Mouse (Mus musculus) neural tube, embryonic 11.5 days (tissue): ENCODE results near the gene Pcsk2. TPM values are rescaled to one million over a fixed set of nuclear protein-coding genes. Genes with fewer than 3 reads are reported as not detected.

Experiments
- ATAC-seq: fragments of 200-750 bp; cut with Nextera tagmentation; 2 replicates; pipeline ENCODE4 v1.8.0; 2017; ENCODE audit warnings: moderate number of reproducible peaks, mild to moderate bottlenecking, moderate TSS enrichment, moderate library complexity; ENCODE audit not compliant: insufficient read depth, low FRiP score, low TSS enrichment
- DNase-seq: peaks from one replicate; pipeline ENCODE4 v3.0.0-alpha.2; 2015; ENCODE audit warnings: low spot score
- H3K27ac ChIP-seq: fragments of 300-500 bp; sonication (generic); 2 replicates; pipeline ENCODE4 v1.5.1; 2014; ENCODE audit warnings: low read depth, mild to moderate bottlenecking, low read length
- H3K27me3 ChIP-seq: fragments of 300-500 bp; sonication (generic); 2 replicates; pipeline ENCODE4 v1.6.1; 2014; ENCODE audit warnings: mild to moderate bottlenecking, low read length, mixed read lengths; ENCODE audit not compliant: control insufficient read depth, insufficient read depth
- H3K36me3 ChIP-seq: fragments of 300-500 bp; sonication (generic); 2 replicates; pipeline ENCODE4 v1.6.1; 2014; ENCODE audit warnings: mild to moderate bottlenecking, low read length, moderate library complexity, mixed read lengths; ENCODE audit not compliant: control insufficient read depth, insufficient read depth
- H3K4me1 ChIP-seq: fragments of 300-500 bp; sonication (generic); 2 replicates; pipeline ENCODE4 v1.6.1; 2014; ENCODE audit warnings: low read length, mixed read lengths; ENCODE audit not compliant: control insufficient read depth, insufficient read depth
- H3K4me2 ChIP-seq: fragments of 300-500 bp; sonication (generic); 2 replicates; pipeline ENCODE4 v1.6.1; 2014; ENCODE audit warnings: low read depth, mild to moderate bottlenecking, moderate library complexity
- H3K4me3 ChIP-seq: fragments of 300-500 bp; sonication (generic); 2 replicates; pipeline ENCODE4 v1.5.1; 2014; ENCODE audit warnings: low read depth, low read length
- H3K9ac ChIP-seq: fragments of 300-500 bp; sonication (generic); 2 replicates; pipeline ENCODE4 v1.6.1; 2014; ENCODE audit warnings: mild to moderate bottlenecking, low read length
- H3K9me3 ChIP-seq: fragments of 300-500 bp; sonication (generic); 2 replicates; pipeline ENCODE4 v1.6.1; 2016; ENCODE audit warnings: low read length; ENCODE audit not compliant: control insufficient read depth
- WGBS: fragments of 180-500 bp; shearing (Covaris S2); extraction: QIAGEN DNeasy Blood & Tissue Kit; methylation state at CpG from one replicate; pipeline ENCODE4 v1.1.7; 2014; 5-methylcytosine and 5-hydroxymethylcytosine counted together
- polyA plus RNA-seq: library from polyadenylated mRNA; unstranded; fragments of >200 nt; fragmentation: Nextera tagmentation; extraction: Ambion mirVana; gene quantifications from 2 replicates; pipeline ENCODE4 v1.2.1, GENCODE M21; 2014

Pcsk2 gene
- polyA plus RNA-seq, 1 experiment from 2014 or later: 7.5 TPM

DNA sequence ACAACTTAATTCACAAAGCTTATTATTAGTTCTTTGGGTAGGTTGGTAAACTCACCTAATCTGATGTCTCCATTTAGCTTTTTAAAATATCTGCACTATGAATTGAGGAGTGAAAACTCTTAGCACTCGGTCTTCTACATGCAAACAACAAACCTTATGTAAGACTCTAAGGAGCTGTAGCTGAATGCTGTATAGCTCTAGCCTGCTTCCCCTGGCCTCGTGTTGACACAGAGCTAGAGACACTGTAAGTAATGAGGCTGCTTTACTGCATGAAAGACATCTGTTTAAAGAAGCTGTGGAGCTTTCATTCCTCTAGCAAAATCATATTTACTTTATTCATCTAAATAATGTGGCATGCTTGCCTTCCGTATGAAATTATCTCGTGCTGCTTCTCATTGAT lies 14.4 kb downstream of the Pcsk2 start:
- H3K4me2 ChIP-seq: no peak overlapping the region
- H3K36me3 ChIP-seq: no peaks in the 10 kb centered on the region
- 75% methylated on average over 4 of the region's 4 CpGs for WGBS
- no peaks in the 10 kb centered on the region for H3K9me3 ChIP-seq
- no peak overlapping the region for H3K4me3 ChIP-seq
- H3K9ac ChIP-seq: no peak overlapping the region
- no peak overlapping the region for H3K27ac ChIP-seq
- no peaks in the 10 kb centered on the region for H3K4me1 ChIP-seq
- DNase-seq: no peak
- no peak for ATAC-seq
- no peaks in the 10 kb centered on the region for H3K27me3 ChIP-seq

DNA sequence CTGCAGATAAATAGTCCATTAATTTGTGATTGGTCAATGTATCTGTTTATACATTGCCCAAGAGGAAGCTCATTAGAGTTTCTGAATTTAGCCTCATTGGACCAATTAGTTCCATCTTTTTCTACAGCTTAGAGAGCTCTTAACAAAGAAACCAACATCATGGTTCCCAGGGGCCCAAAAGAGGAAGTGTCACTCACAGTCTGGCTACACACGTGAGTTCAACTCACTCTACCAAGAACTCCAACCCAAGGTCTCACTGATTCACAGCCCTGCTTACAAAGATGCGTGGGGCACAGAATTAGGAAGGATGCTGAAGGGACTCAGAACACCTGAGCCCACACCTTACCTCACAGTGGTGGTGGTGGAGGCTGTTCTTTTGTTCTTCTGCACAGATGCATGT lies 19.1 kb downstream of the Pcsk2 start:
- Histone ChIP-seq H3K4me2 (no peak overlapping the region), H3K4me3 (no peak overlapping the region), H3K27me3 (no peaks in the 10 kb centered on the region), H3K36me3 (no peaks in the 10 kb centered on the region), H3K27ac (no peak overlapping the region), H3K9ac (no peak overlapping the region), H3K4me1 (no peaks in the 10 kb centered on the region), H3K9me3 (no peaks in the 10 kb centered on the region)
- WGBS: 82% methylated on average over 2 of the region's 2 CpGs
- ATAC-seq (no peak), DNase-seq (no peak)

DNA sequence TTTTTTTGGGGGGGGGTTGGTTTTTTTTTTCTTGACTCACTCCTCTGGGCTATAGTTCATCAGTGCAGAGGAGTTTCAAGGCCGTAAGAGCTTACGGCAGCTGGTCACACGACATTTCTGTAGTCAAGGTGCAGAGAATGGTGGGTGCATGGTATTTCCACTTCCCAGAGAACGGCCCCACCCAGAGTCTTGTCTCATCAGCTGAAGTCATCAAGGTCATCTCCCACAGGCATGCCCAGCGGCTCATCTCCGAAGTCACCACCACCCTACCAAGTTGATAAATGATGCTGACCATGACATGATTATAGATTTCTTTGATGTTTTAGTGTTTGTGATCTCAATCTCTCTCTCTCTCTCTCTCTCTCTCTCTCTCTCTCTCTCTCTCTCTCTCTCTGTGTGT lies 20.0 kb downstream of the Pcsk2 start:
- DNase-seq (no peak), ATAC-seq (no peak)
- Histone ChIP-seq H3K4me2 (no peak overlapping the region), H3K4me1 (no peaks in the 10 kb centered on the region), H3K9ac (no peak overlapping the region), H3K27ac (no peak overlapping the region), H3K36me3 (no peaks in the 10 kb centered on the region), H3K9me3 (no peaks in the 10 kb centered on the region), H3K27me3 (no peaks in the 10 kb centered on the region), H3K4me3 (no peak overlapping the region)
- 94% methylated on average over 6 of the region's 6 CpGs for WGBS

DNA sequence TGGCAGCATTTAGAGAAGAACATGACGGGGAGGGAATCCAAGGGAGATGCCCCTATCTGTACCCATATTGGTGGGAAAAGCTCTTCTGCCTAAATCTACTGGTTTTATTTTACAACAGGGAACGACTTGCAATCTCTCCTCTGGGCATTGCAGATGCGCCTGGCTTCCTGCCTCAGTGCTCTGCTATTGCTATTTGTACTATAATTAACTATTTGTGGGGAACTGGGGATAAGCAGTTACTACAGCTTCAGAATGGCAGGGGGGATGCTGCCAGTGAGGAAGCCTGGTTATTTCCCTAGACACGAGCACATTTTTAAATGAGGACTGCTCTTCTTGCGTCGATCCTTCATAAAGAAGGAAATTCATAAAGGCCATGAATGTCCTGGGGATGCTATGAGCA lies 39.4 kb downstream of the Pcsk2 start:
- DNase-seq: no peak
- ATAC-seq: no peak
- no peak overlapping the region for H3K4me2 ChIP-seq

DNA sequence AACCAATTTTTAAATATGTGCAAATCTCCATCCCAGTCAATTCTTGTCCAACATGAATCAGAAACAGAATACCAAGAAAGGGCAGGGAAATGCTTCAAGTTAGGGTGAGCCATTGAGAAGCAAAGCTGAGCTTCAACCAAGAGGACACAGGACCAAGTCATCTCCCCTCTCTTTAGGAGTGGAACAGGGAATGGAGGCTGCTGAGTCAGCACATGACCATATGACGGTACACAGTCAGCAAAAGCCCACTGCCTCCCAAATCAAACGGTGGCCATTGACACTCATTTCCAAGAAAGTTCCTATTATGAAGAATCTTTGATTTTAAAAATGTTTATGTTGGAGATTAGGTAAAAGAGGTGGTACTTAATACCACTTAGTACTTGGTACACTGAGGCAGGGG lies 44.4 kb downstream of the Pcsk2 start:
- WGBS: 94% methylated on average over 2 of the region's 2 CpGs
- Histone ChIP-seq H3K4me3 (no peak overlapping the region), H3K27me3 (no peaks in the 10 kb centered on the region), H3K9me3 (no peaks in the 10 kb centered on the region), H3K4me2 (no peak overlapping the region), H3K9ac (no peak overlapping the region), H3K4me1 (no peaks in the 10 kb centered on the region), H3K27ac (no peak overlapping the region), H3K36me3 (no peaks in the 10 kb centered on the region)
- no peak for ATAC-seq
- DNase-seq: no peak

More for the DNA sequence above, 39.4 kb downstream of the Pcsk2 start:
- H3K4me1 ChIP-seq: no peaks in the 10 kb centered on the region
- WGBS: 83% methylated on average over 6 of the region's 6 CpGs
- H3K27me3 ChIP-seq: no peaks in the 10 kb centered on the region
- H3K36me3 ChIP-seq: no peaks in the 10 kb centered on the region
- H3K27ac ChIP-seq: no peak overlapping the region
- no peak overlapping the region for H3K4me3 ChIP-seq
- H3K9me3 ChIP-seq: no peaks in the 10 kb centered on the region
- no peak overlapping the region for H3K9ac ChIP-seq

DNA sequence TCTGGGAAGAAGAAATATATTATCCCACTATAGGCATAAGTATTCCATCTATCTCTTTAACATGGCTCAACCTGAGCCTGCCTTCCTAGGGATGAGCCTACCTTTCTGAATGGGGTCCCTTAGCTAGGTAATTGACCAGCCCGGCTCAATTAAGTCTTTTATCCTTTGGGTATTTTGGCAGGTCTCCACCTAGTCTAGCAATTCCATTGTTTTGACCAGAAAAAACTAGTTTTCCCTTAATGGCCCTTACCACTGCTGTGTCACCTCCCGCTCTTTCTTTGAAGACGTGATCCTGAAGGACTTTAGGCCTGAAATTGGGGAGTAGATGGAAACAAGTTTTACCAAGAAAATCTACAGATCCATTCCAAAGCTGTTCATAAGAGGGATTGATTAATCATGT lies 57.1 kb downstream of the Pcsk2 start:
- ATAC-seq: no peak
- H3K4me1 ChIP-seq: no peaks in the 10 kb centered on the region
- H3K4me2 ChIP-seq: no peak overlapping the region
- no peaks in the 10 kb centered on the region for H3K27me3 ChIP-seq
- no peaks in the 10 kb centered on the region for H3K9me3 ChIP-seq
- no peak overlapping the region for H3K27ac ChIP-seq
- no peaks in the 10 kb centered on the region for H3K36me3 ChIP-seq
- no peak for DNase-seq
- WGBS: 49% methylated on average over 3 of the region's 3 CpGs
- no peak overlapping the region for H3K4me3 ChIP-seq
- no peak overlapping the region for H3K9ac ChIP-seq

DNA sequence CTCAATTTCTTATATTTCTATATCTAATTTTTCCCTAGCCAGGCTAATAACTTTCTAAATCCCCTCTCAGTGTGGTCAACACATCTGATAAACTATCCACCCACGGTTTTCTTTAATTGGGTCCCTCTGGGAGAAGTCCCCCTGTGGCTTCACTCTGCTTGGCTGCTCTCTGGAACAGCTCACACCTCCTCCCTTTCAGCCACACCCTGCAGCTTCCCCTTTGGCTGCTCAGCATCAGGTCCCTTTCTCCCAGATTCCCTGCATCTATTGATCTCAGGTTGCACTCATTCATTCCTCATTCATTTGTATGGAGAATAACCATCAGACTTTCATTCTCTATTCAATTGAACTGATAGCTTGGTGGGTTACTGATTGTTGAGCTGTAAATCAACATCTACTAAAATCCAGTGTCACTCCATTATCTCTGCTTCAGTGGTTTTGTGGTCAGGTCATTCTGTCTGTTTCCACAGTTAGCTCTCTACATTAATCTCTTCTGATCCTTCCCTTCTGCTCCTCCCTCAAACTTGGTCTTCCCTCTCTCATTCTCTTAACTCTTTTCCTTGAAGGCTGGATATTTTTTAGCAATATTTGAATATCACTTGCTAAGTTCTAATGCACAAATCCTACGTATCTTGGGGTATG lies 58.0 kb downstream of the Pcsk2 start:
- no peak overlapping the region for H3K27ac ChIP-seq
- no peaks in the 10 kb centered on the region for H3K9me3 ChIP-seq
- ATAC-seq: no peak
- H3K4me2 ChIP-seq: no peak overlapping the region
- no peak overlapping the region for H3K4me3 ChIP-seq
- no peak for DNase-seq
- H3K36me3 ChIP-seq: no peaks in the 10 kb centered on the region
- no peak overlapping the region for H3K9ac ChIP-seq
- 52% methylated on average over 2 of the region's 2 CpGs for WGBS
- no peaks in the 10 kb centered on the region for H3K4me1 ChIP-seq
- no peaks in the 10 kb centered on the region for H3K27me3 ChIP-seq

DNA sequence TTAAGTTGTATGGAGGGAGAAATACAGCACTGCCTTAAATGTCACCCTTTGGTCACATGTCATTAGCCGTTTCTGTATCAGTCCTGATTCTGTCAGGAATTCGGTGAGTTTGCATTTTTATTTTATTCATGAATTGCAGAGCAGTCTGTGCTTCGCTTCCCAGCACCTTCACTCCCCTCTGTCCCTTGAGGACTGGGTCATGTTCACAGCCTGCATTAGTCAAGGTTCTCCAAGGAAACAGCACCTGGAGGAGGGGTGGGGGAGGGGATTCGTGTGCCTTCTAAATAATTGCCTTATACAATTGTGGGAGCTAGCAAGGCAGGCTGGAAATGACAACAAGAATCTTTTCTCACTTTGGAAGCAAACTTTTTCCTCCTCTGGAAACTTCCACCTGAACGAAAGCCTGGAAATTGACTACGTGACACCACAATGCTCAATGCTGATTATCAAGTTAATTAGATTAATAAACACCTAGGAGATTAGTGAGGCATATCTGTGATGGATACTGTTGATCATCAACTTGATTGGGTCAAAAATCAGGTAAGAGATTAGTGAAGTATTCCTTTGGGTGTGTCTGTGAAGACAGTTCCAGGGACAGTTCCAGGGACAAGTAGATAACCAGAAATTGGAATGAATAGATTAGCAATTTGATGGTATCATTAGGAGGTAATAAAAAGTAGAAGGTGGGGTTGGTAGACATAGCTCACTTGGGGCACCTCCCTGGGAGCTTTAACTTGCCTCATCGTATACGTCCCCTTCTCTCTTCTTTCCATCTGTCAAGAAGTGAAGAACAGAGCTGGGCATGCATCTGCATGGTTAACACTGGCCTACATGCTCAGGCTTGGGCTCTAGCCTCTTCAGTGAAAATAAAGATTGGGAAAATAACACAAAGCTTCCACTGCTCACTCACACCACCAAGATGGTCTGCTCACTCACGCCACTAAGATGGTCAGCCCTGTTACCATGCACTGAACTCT lies 64.7 kb downstream of the Pcsk2 start:
- Histone ChIP-seq H3K4me2 (no peak overlapping the region), H3K9ac (no peak overlapping the region), H3K27ac (no peak overlapping the region), H3K4me3 (no peak overlapping the region), H3K27me3 (no peaks in the 10 kb centered on the region), H3K9me3 (no peaks in the 10 kb centered on the region), H3K4me1 (no peaks in the 10 kb centered on the region; the same call in 1 of the 2 replicates), H3K36me3 (no peaks in the 10 kb centered on the region)
- DNase-seq: no peak
- ATAC-seq: 0 out of 2 replicates have a peak, but pooled peaks have one; percentile 35
- 69% methylated on average over 9 of the region's 9 CpGs for WGBS

DNA sequence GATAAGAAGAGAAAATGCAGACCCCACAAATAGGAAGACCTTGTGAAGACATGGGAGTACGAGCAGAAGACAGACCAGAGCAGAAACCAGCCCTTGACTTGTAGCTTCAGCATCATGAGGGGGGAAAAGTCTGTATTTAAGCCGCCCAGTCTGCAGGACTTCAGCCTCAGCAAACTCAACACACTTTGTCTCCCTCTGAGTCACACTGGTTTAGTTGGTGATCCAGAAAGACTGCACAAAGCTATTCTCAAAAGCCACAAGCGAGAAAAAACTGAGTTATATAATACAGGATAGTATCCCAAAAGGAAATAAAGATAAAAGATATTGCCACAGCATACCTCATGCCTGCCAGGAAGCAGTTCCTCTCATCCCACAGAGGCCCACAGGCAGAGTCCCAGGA lies 67.5 kb downstream of the Pcsk2 start:
- Histone ChIP-seq H3K4me3 (no peak overlapping the region), H3K4me2 (no peak overlapping the region), H3K36me3 (no peaks in the 10 kb centered on the region), H3K4me1 (no peaks in the 10 kb centered on the region; the same call in 1 of the 2 replicates), H3K9ac (no peak overlapping the region), H3K9me3 (no peaks in the 10 kb centered on the region), H3K27me3 (no peaks in the 10 kb centered on the region), H3K27ac (no peak overlapping the region)
- no peak for ATAC-seq
- no peak for DNase-seq
- 79% methylated on average over 3 of the region's 3 CpGs for WGBS
